Mouse (Mus musculus) embryonic fibroblast, embryonic 13.5 days (primary cell): ENCODE results near the gene Actr1b. TPM values are rescaled to one million over a fixed set of nuclear protein-coding genes. Genes with fewer than 3 reads are reported as not detected.
"Not testable (repeated sequence)": the region's sequence is repeated elsewhere in the genome, so short reads cannot be mapped to it uniquely, and the experiment has no call there.

ENCODE experiments used
- H3K27ac ChIP-seq: 2 replicates; pipeline ENCODE4 v1.5.1; 2012; ENCODE audit warnings: low read length, control low read depth, inconsistent platforms; ENCODE audit not compliant: insufficient read depth
- H3K4me1 ChIP-seq: 2 replicates; pipeline ENCODE4 v1.6.1; 2011; ENCODE audit warnings: low read length; ENCODE audit not compliant: control insufficient read depth, insufficient read depth
- H3K4me3 ChIP-seq: 2 replicates; pipeline ENCODE4 v1.5.1; 2011; ENCODE audit warnings: mild to moderate bottlenecking, control low read depth, low read length; ENCODE audit not compliant: insufficient read depth
- CTCF ChIP-seq: IDR thresholded peaks from 2 replicates; pipeline ENCODE4 v1.5.1; 2011; ENCODE audit warnings: mild to moderate bottlenecking, control low read depth, low read length, moderate library complexity, borderline replicate concordance; ENCODE audit not compliant: insufficient read depth
- POLR2A ChIP-seq: IDR thresholded peaks from 2 replicates; pipeline ENCODE4 v1.6.1; 2011; ENCODE audit warnings: low read depth, mild to moderate bottlenecking, control low read depth, low read length, moderate library complexity
- polyA plus RNA-seq: library from polyadenylated mRNA; stranded (reverse); fragments of >200 nt; gene quantifications from 2 replicates; pipeline ENCODE4 v1.2.4, GENCODE M21; 2011; ENCODE audit warnings: low read depth; ENCODE audit not compliant: missing spikeins, insufficient read length

Gene Actr1b
- polyA plus RNA-seq, 1 experiment = 109 TPM

DNA sequence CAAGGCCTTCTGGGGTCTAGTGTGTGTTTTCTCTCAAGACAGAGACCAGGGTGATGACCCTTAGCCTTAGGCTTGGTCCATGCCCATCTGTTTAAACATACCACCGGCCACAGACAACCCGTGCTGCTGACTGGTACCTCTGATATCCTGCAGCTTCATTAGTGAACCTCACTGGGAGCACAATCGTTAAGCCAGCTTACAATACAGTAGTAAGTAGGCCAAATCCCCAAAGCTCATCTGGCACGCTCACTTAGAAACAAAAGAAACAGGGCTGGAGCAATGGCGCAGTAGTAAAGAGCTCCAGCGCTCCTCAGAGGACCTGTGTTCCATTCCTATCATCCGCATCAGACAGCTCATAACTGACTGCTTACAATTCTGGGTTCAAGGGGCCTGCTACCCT, 33.3 kb downstream of the Actr1b start:
- Histone ChIP-seq H3K4me1 (no peaks in the 10 kb centered on the region), H3K27ac (no peak overlapping the region), H3K4me3 (no peak overlapping the region)
- no peak for TF ChIP-seq POLR2A
- no peak for TF ChIP-seq CTCF

DNA sequence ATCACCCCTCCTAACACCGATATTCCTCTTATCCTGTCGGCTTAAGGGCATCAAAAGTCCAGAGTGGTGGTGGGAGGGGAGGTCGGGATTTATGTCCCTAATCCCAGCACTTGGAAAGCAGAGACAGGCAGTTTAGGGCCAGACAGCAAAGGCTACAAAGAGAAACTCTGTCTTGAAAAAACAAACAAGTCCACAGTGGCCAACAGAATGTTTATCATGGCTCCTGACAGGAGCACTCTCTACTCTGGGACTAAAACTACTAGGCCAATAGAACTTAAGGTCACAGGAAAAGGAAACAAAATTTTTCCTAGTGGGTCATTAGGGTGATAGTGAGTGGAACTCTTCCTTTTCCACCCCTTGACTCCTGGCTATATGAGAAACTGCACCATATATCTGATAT, 39.3 kb downstream of the Actr1b start:
- Histone ChIP-seq H3K4me1 (peaks cover 4% of the 10 kb centered on the region; the same call in 1 of the 2 replicates), H3K27ac (no peak overlapping the region), H3K4me3 (no peak overlapping the region)
- TF ChIP-seq CTCF = no peak
- TF ChIP-seq POLR2A = no peak

DNA sequence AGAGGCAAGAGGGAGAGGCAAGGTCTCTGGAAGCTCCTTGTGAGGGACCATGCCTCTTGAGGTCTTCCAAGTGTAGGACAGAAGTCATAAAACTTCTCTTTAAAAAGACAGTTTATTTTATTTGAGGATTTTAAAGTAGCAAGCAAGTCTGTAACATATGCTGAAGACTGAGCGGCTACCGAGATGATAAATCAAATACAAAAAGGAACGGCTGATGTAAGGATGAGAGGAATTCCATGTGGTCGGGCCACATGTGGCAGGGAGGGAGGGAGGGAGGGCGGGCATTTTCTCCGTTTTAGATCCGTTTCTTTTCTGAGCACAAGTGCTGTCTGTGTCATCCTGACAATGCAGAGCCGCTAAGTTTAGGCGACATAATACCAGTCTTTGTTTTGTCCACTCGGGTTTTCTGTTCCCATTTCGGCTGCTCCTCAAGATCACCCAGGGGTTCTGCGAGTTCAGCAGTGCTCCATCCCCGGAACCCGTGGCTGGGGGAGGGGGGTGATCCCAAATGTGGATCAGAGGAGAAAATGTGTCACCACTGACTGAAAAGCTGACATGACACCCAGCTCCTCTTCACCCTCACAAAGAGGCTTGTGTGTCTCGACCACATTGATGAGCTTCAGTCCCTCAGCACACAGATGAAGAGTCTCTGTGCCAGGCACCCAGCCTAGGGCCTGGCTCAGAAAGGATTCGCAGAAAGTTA, 41.4 kb downstream of the Actr1b start:
- peaks cover 4% of the 10 kb centered on the region; the same call in 1 of the 2 replicates for H3K4me1 ChIP-seq
- TF ChIP-seq CTCF = no peak
- TF ChIP-seq POLR2A = no peak
- H3K4me3 ChIP-seq = no peak overlapping the region
- H3K27ac ChIP-seq = peak overlapping the region; percentile 81

DNA sequence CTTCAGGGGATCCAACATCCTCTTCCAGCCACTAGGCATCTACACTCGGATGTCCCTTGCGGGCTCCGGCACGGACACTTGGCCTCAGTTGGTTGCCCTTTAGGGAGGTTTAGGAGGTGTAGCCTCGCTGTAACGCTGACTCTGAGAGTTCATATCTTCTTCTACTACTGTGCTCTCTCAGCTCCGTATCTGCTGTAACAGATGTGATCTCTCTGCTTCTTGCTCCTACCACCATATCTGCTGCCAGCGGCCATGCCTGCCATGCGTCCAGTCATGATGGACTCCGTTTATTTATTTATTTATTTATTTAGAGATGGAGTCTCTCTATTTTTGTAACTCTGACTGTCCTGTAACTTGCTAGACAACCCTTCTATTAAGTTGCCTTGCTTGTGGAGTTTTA, 43.0 kb downstream of the Actr1b start:
- Histone ChIP-seq H3K27ac (no peak overlapping the region), H3K4me3 (no peak overlapping the region), H3K4me1 (peaks cover 4% of the 10 kb centered on the region; the same call in 1 of the 2 replicates)
- TF ChIP-seq POLR2A = no peak
- no peak for TF ChIP-seq CTCF

DNA sequence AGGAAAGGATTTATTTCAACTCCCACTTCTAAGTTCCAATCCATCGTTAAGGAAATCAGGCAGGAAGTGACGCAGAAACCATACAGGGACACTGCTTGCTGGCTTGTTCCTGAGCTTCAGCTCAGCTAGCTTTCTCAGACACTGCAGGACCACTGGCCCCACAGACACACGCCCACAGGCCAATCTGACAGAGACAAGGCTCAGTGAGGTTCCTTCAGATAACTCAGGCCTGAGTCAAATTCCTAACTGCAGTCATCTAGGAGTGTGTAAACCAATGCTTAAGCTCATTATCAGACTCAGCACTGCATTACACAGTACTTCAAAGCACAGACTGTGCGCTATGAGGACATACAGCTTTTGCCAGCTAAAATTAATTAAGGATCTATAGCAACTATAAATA, 44.0 kb downstream of the Actr1b start:
- Histone ChIP-seq H3K4me3 (no peak overlapping the region), H3K27ac (no peak overlapping the region), H3K4me1 (peaks cover 4% of the 10 kb centered on the region; the same call in 1 of the 2 replicates)
- TF ChIP-seq POLR2A (no peak), CTCF (no peak)

DNA sequence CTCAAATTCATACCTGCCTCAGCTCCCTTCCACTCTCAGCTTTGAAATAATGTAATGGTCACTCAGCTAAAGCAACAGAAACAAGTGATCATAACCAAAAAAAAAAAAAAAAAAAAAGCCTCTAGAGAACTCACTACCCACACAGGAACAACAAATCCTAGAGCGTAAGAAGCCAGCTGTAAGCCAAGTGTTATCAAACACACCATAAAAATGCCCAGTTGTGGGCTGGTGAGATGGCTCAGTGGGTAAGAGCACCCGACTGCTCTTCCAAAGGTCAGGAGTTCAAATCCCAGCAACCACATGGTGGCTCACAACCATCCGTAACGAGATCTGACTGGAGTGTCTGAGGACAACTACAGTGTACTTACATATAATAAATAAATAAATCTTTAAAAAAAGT, 46.2 kb downstream of the Actr1b start:
- not testable (repeated sequence) for H3K4me1 ChIP-seq, H3K27ac ChIP-seq, H3K4me3 ChIP-seq

DNA sequence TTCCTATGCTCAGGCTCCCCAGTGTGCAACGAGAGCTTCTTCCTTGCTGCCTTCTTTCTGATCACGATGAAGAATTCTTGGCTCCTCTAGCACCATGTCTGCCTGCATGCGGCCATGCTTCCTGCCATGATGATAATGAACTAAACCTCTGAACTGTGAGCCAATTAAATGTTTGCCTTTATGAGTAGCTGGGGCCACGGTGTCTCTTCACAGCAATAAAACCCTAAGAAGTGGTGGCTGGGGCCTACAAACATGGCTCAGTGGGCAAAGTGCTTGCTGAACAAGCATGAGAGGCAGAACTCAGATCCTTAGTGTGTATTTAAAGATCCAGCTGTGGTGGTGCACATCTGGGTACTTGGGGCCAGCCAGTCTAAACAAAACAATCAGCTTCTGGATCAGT, 48.3 kb downstream of the Actr1b start:
- TF ChIP-seq CTCF (no peak), POLR2A (no peak)
- no peaks in the 10 kb centered on the region for H3K4me1 ChIP-seq
- no peak overlapping the region for H3K27ac ChIP-seq
- H3K4me3 ChIP-seq = no peak overlapping the region

DNA sequence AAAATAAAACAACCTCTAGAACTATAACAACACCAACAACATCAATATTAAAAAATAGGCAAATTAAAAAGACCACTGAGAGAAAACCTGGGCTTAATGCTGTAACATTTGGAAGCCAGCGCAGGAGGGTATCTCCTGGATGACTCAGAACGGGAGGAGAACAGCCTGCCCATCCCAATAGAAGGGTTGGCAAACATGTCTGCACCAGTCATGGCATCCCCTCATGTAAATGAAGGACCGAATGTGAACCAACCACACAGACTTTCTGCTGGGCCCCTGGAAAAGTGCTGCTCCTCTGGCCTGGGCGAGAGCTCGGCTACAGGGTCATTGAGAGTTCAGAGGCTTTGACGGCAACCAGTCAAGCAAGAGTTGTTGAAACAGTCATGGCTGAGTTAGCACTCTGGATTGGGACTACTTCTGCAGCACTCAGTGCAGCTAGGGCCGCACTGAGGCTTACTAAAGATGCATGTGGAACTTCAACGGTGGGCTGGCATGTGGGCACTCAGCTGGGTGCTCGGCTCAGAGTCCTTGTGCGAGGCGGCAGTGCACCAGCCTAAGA, 49.0 kb downstream of the Actr1b start:
- no peak for TF ChIP-seq CTCF
- no peak for TF ChIP-seq POLR2A
- no peak overlapping the region for H3K4me3 ChIP-seq
- no peaks in the 10 kb centered on the region for H3K4me1 ChIP-seq
- H3K27ac ChIP-seq = no peak overlapping the region

DNA sequence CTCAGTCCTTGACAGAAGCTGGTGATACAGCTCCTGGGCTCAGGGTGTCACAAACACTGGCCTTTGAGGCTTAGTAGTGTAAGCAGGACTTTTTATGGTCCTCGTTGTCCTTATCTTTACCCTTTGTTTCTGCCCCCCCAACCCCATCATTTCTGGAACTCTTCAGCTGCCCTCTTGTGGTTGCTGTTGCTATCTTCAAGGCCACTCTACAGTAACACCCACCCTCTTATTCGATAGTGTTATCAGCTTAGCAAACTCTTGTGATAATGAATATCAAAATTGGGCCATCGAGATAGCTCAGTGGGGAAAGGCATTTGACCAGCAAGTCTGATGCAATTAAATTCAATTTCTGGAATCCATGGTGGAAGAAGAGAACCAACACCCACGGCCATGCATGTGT, 49.8 kb downstream of the Actr1b start:
- TF ChIP-seq POLR2A = no peak
- TF ChIP-seq CTCF = no peak
- H3K4me3 ChIP-seq = no peak overlapping the region
- no peaks in the 10 kb centered on the region for H3K4me1 ChIP-seq
- H3K27ac ChIP-seq = no peak overlapping the region

DNA sequence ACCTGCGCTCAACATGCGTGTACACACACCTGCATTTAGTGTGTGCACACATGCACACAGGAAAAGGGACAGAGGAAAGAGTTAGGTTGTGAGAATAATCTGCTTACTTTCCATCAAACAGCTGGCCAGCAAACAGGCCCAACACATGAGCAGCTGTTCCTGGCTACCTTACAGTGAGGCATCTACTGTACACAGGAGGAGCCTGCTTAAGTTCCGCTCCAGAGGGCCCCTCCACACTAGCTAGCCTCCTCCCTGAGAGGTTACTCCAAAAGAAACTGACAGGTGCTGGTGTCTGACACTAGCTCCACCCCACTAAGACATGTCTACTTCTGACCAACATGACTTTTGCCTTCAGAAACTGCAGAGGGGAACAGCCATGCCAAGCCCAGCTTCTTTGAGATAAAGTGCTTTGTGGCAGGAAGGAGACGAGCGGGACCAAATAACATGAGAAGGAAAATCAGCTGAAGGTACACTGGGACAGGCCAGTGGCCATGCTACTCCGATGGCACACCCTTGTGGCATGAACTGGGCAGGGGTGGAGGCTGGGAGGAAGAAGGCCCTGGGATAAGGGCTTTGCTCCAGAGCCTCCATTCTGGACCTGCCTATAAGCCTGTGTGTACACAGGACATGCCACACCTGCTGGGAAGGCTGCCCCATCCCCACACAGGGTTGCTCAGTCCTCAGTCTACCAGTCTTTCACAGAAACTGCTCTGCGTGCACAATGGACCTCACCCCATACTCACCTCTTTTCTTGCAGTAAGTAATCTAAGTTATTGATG, 55.4 kb downstream of the Actr1b start:
- TF ChIP-seq POLR2A (no peak), CTCF (no peak)
- Histone ChIP-seq H3K4me3 (no peak overlapping the region), H3K4me1 (no peaks in the 10 kb centered on the region), H3K27ac (no peak overlapping the region)
